ENCODE assay signal across 8 mouse cellular contexts in the genomic region with DNA sequence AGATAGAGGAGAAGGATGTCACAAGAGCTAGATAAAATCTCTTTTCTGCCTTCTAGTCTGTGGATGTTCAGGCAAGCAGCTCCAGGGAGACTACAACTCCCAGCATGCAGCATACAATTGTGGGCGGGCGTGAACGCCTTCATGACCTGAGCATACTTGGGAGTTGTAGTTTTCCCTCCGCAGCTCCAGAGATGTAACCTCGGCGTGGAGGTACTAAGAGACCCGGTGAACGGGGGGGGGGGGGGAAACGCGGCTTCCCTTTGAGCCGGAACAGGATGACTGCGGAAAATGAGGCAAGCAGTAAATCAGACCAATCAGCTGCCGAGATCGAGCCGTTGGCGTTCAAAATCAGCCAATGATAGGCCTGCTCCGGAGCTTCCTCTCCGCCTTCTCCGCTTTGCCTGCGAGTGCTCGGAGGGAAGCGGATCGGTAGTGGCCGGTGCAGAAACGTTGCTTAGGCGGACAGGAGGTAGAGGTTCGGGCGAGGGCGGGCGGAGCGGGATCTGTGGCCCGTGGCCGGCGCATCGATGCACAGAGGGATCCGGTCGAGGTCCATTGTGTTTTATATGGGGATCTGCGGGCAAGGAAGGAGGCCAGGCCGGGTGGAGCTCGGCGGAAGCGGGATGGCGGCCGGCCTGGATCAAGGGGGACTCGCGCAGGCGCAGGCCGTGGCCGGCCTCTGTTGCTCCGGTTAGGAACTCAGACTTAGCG. TPM values are rescaled to one million over a fixed set of nuclear protein-coding genes. Genes with fewer than 3 reads are reported as not detected.
DNase-seq lines count a peak whose midpoint lies in the region; ATAC-seq and TF ChIP-seq lines count a peak whose summit lies in the region.

A gene (plus strand): TSS at position 237 of the 711 bp plus-strand sequence.

- peak within 1 kb of the TSS; percentile 70 for H3K4me2 ChIP-seq in kidney, embryonic 14.5 days (replicated peaks; ENCODE audit: low read depth, low read length)
- peak within 1 kb of the TSS; percentile 53 for H3K4me2 ChIP-seq in limb, embryonic 15.5 days

- peaks cover 37% of the 10 kb centered on the region for H3K36me3 ChIP-seq in kidney, embryonic 14.5 days (ENCODE audit: control insufficient read depth, insufficient read depth, low read length)
- peaks cover 30% of the 10 kb centered on the region for H3K36me3 ChIP-seq in limb, embryonic 15.5 days

- DNase-seq in A20 (ENCODE audit: low read depth, low spot score): peak; percentile 96
- peak; percentile 94 to 95 for DNase-seq in heart, adult 9 months (ENCODE audit: low spot score in 2 of 2)
- peak; percentile 73 to 79 for DNase-seq in monocyte, adult 2 months (ENCODE audit: low read depth in 1 of 2, low spot score in 2 of 2)
- DNase-seq in spleen, postnatal 36 days (ENCODE audit: low spot score in 2 of 2): peak; percentile 93 to 94

- peaks cover 3% of the 10 kb centered on the region for H3K4me1 ChIP-seq in bone marrow macrophage, adult 2 months (ENCODE audit: control insufficient read depth, insufficient read depth, low read length)
- peaks cover 7% of the 10 kb centered on the region for H3K4me1 ChIP-seq in embryonic fibroblast, embryonic 13.5 days (ENCODE audit: control insufficient read depth, insufficient read depth, low read length)
- H3K4me1 ChIP-seq in kidney, embryonic 14.5 days (ENCODE audit: control insufficient read depth, insufficient read depth, low read length): peaks cover 11% of the 10 kb centered on the region; the same call in 1 of the 2 replicates
- peaks cover 29% of the 10 kb centered on the region for H3K4me1 ChIP-seq in limb, embryonic 15.5 days

- H3K9ac ChIP-seq in kidney, embryonic 14.5 days (ENCODE audit: low read depth, low read length): peak within 1 kb of the TSS; percentile 91
- H3K9ac ChIP-seq in limb, embryonic 15.5 days: peak within 1 kb of the TSS; percentile 56

- no peak for TF ChIP-seq CTCF in bone marrow macrophage, adult 2 months (IDR thresholded peaks at IDR 0.05; ENCODE audit: low read depth, low read length)
- TF ChIP-seq CTCF in embryonic fibroblast, embryonic 13.5 days (IDR thresholded peaks at IDR 0.05; ENCODE audit: borderline replicate concordance, insufficient read depth, low read length): no peak

- H3K4me3 ChIP-seq in bone marrow macrophage, adult 2 months (ENCODE audit: insufficient read depth, low read length): peak within 1 kb of the TSS; percentile 73
- peak within 1 kb of the TSS; percentile 86 for H3K4me3 ChIP-seq in embryonic fibroblast, embryonic 13.5 days (ENCODE audit: insufficient read depth, low read length)
- H3K4me3 ChIP-seq in kidney, embryonic 14.5 days (ENCODE audit: low read length): peak within 1 kb of the TSS; percentile 88
- peak within 1 kb of the TSS; percentile 63 for H3K4me3 ChIP-seq in limb, embryonic 15.5 days

- peak; percentile 93 for ATAC-seq in kidney, embryonic 14.5 days (ENCODE audit: low FRiP score, low TSS enrichment)
- ATAC-seq in limb, embryonic 15.5 days (ENCODE audit: insufficient number of reproducible peaks, low FRiP score, low TSS enrichment, low read depth): peak; percentile 94

- H3K27me3 ChIP-seq in kidney, embryonic 14.5 days (ENCODE audit: control insufficient read depth, insufficient read depth, low read length): peaks cover 42% of the 10 kb centered on the region
- peaks cover 42% of the 10 kb centered on the region for H3K27me3 ChIP-seq in limb, embryonic 15.5 days

- no peak for TF ChIP-seq POLR2A in bone marrow macrophage, adult 2 months (IDR thresholded peaks at IDR 0.05; ENCODE audit: borderline replicate concordance, low read depth, low read length)
- TF ChIP-seq POLR2A in embryonic fibroblast, embryonic 13.5 days (IDR thresholded peaks at IDR 0.05; ENCODE audit: low read depth, low read length): peak; percentile 95

- WGBS in kidney, embryonic 14.5 days: 0% methylated on average over 46 of the region's 51 CpGs
- under 1% methylated on average over 45 of the region's 51 CpGs for WGBS in limb, embryonic 15.5 days

- H3K9me3 ChIP-seq in kidney, embryonic 14.5 days (ENCODE audit: control insufficient read depth, low read length): no peaks in the 10 kb centered on the region
- no peaks in the 10 kb centered on the region for H3K9me3 ChIP-seq in limb, embryonic 15.5 days

- H3K27ac ChIP-seq in bone marrow macrophage, adult 2 months (ENCODE audit: insufficient read depth, low read depth, low read length): peak within 1 kb of the TSS; percentile 83
- peak within 1 kb of the TSS; percentile 75 for H3K27ac ChIP-seq in embryonic fibroblast, embryonic 13.5 days (ENCODE audit: insufficient read depth, low read length)
- peak within 1 kb of the TSS; percentile 77 for H3K27ac ChIP-seq in kidney, embryonic 14.5 days (ENCODE audit: low read depth, low read length)
- H3K27ac ChIP-seq in limb, embryonic 15.5 days: peak within 1 kb of the TSS; percentile 89

RNA-seq across cellular contexts. Expression of the gene that starts here (rescaled TPM):
- polyA plus RNA-seq in bone marrow macrophage, adult 2 months (2012; ENCODE audit: insufficient read depth, insufficient read length, missing spikeins): 80.4 and 88.3 TPM in 2 replicates
- 89.7 and 99.4 TPM in 2 replicates for polyA plus RNA-seq in embryonic fibroblast, embryonic 13.5 days (2011; ENCODE audit: insufficient read length, low read depth, missing spikeins)
- 241 and 263 TPM in 2 replicates for polyA plus RNA-seq in kidney, embryonic 14.5 days (2014; fragmentation: Nextera tagmentation; extraction: Ambion mirVana)
- 176 and 179 TPM in 2 replicates for polyA plus RNA-seq in limb, embryonic 15.5 days (2015; fragmentation: Nextera tagmentation; extraction: Ambion mirVana)

Comparison
In these comparisons a context has a peak if more than half of its experiments do, and no peak if none do; other contexts are left out.
1. Peak in every context shown above with its lines: DNase-seq, ATAC-seq, H3K4me3 ChIP-seq and H3K27ac ChIP-seq.